Comparison of ENCODE assay signal across 10 mouse cellular contexts in genomic region chr8:11283217-11283616, GRCm38 (mm10). TPM values are rescaled to one million over a fixed set of nuclear protein-coding genes. Genes with fewer than 3 reads are reported as not detected.
DNase-seq lines count a peak whose midpoint lies in the region; ATAC-seq and TF ChIP-seq lines count a peak whose summit lies in the region.
"Had no signal": no experiment of that assay in that cellular context is flagged by ENCODE, and none has a peak within 500 bp of the region (broad histone marks: within the 10 kb centered on the region; RNA-seq: fewer than 3 reads in every experiment).

No protein-coding gene starts in this region.

- DNase-seq in heart, adult 2 months = peak in 1 of 2 experiments; percentile 66
- no peak for DNase-seq in heart, postnatal 25 days (ENCODE audit: low spot score)
- DNase-seq in forebrain, embryonic 14.5 days (ENCODE audit: low spot score) = peak; percentile 23
- peak; percentile 72 for DNase-seq in kidney, postnatal 10 days
- DNase-seq in midbrain, embryonic 10.5 days (ENCODE audit: low spot score) = no peak
- no peak for DNase-seq in urinary bladder, adult 18-20 months (ENCODE audit: low spot score in 2 of 2)
- DNase-seq: cerebellum, adult 8-10 months had no signal

- H3K4me1 ChIP-seq in heart, adult 2 months (ENCODE audit: control insufficient read depth, insufficient read depth, low read length) = peaks cover 55% of the 10 kb centered on the region
- peaks cover 4% of the 10 kb centered on the region; the same call in 1 of the 2 replicates for H3K4me1 ChIP-seq in forebrain, embryonic 14.5 days (ENCODE audit: control insufficient read depth, insufficient read depth, low read length)
- peaks cover 61% of the 10 kb centered on the region for H3K4me1 ChIP-seq in midbrain, embryonic 10.5 days
- H3K4me1 ChIP-seq in intestine, embryonic 15.5 days (replicated peaks) = peaks cover 23% of the 10 kb centered on the region
- peaks cover 10% of the 10 kb centered on the region for H3K4me1 ChIP-seq in liver, embryonic 12.5 days

- no peak for ATAC-seq in forebrain, embryonic 14.5 days
- ATAC-seq in intestine, embryonic 15.5 days = no peak
- no peak for ATAC-seq in liver, embryonic 12.5 days

- peak; percentile 87; the same call in 1 of the 2 replicates for TF ChIP-seq EP300 in heart, adult 2 months (IDR thresholded peaks at IDR 0.05; ENCODE audit: insufficient read depth, low read depth, low read length)

- intact Hi-C loops in heart, adult 2 months (cut with DNase I) = no loop called here
- intact Hi-C loops in heart, postnatal 25 days (cut with DNase I) = no loop called here

- peak overlapping the region; percentile 68 for H3K27ac ChIP-seq in heart, adult 2 months
- no peak overlapping the region for H3K27ac ChIP-seq in forebrain, embryonic 14.5 days (ENCODE audit: low read depth, low read length)
- H3K27ac ChIP-seq in midbrain, embryonic 10.5 days (replicated peaks) = peak overlapping the region; percentile 69
- H3K27ac ChIP-seq in intestine, embryonic 15.5 days = no peak overlapping the region
- no peak overlapping the region for H3K27ac ChIP-seq in liver, embryonic 12.5 days
- H3K27ac ChIP-seq: macrophage had no signal

- WGBS in heart, adult 2 months = 46% methylated on average over 10 of the region's 10 CpGs
- 40% methylated on average over 10 of the region's 10 CpGs for WGBS in forebrain, embryonic 14.5 days
- WGBS in midbrain, embryonic 10.5 days = 55% methylated on average over 10 of the region's 10 CpGs
- 73% methylated on average over 10 of the region's 10 CpGs for WGBS in intestine, embryonic 15.5 days
- 47% methylated on average over 10 of the region's 10 CpGs for WGBS in liver, embryonic 12.5 days (ENCODE audit: insufficient replicate concordance)

- H3K79me2 ChIP-seq in heart, adult 2 months (replicated peaks; ENCODE audit: control insufficient read depth, insufficient read depth, low read length) = peaks cover 6% of the 10 kb centered on the region

- H3K4me3 ChIP-seq in heart, adult 2 months = no peak overlapping the region
- H3K4me3 ChIP-seq in forebrain, embryonic 14.5 days (ENCODE audit: low read depth, low read length) = no peak overlapping the region
- H3K4me3 ChIP-seq in midbrain, embryonic 10.5 days = no peak overlapping the region
- no peak overlapping the region for H3K4me3 ChIP-seq in intestine, embryonic 15.5 days (replicated peaks)
- H3K4me3 ChIP-seq in liver, embryonic 12.5 days = no peak overlapping the region

- peak; percentile 28 for TF ChIP-seq CTCF in heart, adult 2 months (IDR thresholded peaks at IDR 0.05)

- H3K4me2 ChIP-seq in forebrain, embryonic 14.5 days (ENCODE audit: low read length) = no peak overlapping the region
- H3K4me2 ChIP-seq in intestine, embryonic 15.5 days (replicated peaks) = no peak overlapping the region
- H3K4me2 ChIP-seq in liver, embryonic 12.5 days = no peak overlapping the region

- H3K9me3 ChIP-seq in forebrain, embryonic 14.5 days (replicated peaks; ENCODE audit: control insufficient read depth, low read length) = no peaks in the 10 kb centered on the region
- H3K9me3 ChIP-seq in midbrain, embryonic 10.5 days (replicated peaks) = no peaks in the 10 kb centered on the region; the same call in 1 of the 2 replicates
- no peaks in the 10 kb centered on the region for H3K9me3 ChIP-seq in intestine, embryonic 15.5 days
- no peaks in the 10 kb centered on the region for H3K9me3 ChIP-seq in liver, embryonic 12.5 days (replicated peaks)

- no peaks in the 10 kb centered on the region for H3K27me3 ChIP-seq in heart, adult 2 months (ENCODE audit: control insufficient read depth, insufficient read depth, low read length)
- H3K27me3 ChIP-seq in forebrain, embryonic 14.5 days (replicated peaks; ENCODE audit: control insufficient read depth, insufficient read depth, low read length) = no peaks in the 10 kb centered on the region
- no peaks in the 10 kb centered on the region for H3K27me3 ChIP-seq in midbrain, embryonic 10.5 days (ENCODE audit: low read depth, poor library complexity, severe bottlenecking)
- H3K27me3 ChIP-seq in intestine, embryonic 15.5 days (replicated peaks) = no peaks in the 10 kb centered on the region
- peaks cover 19% of the 10 kb centered on the region for H3K27me3 ChIP-seq in liver, embryonic 12.5 days (replicated peaks)

- H3K36me3 ChIP-seq in heart, adult 2 months (ENCODE audit: control insufficient read depth, insufficient read depth, low read length) = peaks cover 31% of the 10 kb centered on the region
- no peaks in the 10 kb centered on the region for H3K36me3 ChIP-seq in forebrain, embryonic 14.5 days (ENCODE audit: control insufficient read depth, insufficient read depth, low read length)
- no peaks in the 10 kb centered on the region for H3K36me3 ChIP-seq in midbrain, embryonic 10.5 days
- no peaks in the 10 kb centered on the region for H3K36me3 ChIP-seq in intestine, embryonic 15.5 days
- H3K36me3 ChIP-seq in liver, embryonic 12.5 days = no peaks in the 10 kb centered on the region

- H3K9ac ChIP-seq in heart, adult 2 months (ENCODE audit: low read depth, low read length) = no peak overlapping the region
- H3K9ac ChIP-seq in forebrain, embryonic 14.5 days (ENCODE audit: low read length) = no peak overlapping the region
- H3K9ac ChIP-seq in intestine, embryonic 15.5 days = no peak overlapping the region
- H3K9ac ChIP-seq in liver, embryonic 12.5 days = no peak overlapping the region

- TF ChIP-seq POLR2A in heart, adult 2 months (IDR thresholded peaks at IDR 0.05; ENCODE audit: insufficient read depth, low read depth, low read length) = no peak

RNA-seq across cellular contexts. Expression of gene Col4a2, which starts 29.4 kb away (rescaled TPM):
- 100 to 1,000 TPM; 139 to 172 TPM for total RNA-seq in heart, adult 2 months (2021)
- 104 and 139 TPM in 2 replicates for polyA plus RNA-seq in heart, adult 2 months (2012; rRNA removed)
- 100 to 1,000 TPM; 292 to 338 TPM for total RNA-seq in heart, postnatal 25 days (2021)
- polyA plus RNA-seq in forebrain, embryonic 14.5 days (2014; fragmentation: Nextera tagmentation; extraction: Ambion mirVana) = 19.1 and 27.1 TPM in 2 replicates
- polyA plus RNA-seq in midbrain, embryonic 10.5 days (2016; fragmentation: Nextera tagmentation; extraction: Ambion mirVana) = 43.7 and 53.1 TPM in 2 replicates
- 60.2 and 61.4 TPM in 2 replicates for polyA plus RNA-seq in intestine, embryonic 15.5 days (2015; fragmentation: Nextera tagmentation; extraction: Ambion mirVana)
- 11.8 and 12.0 TPM in 2 replicates for polyA plus RNA-seq in liver, embryonic 12.5 days (2016; fragmentation: Nextera tagmentation; extraction: Ambion mirVana)

RNA-seq across cellular contexts. Expression of gene Col4a1, which starts 29.4 kb away (rescaled TPM):
- total RNA-seq in heart, adult 2 months (2021) = 100 to 1,000 TPM; 221 to 311 TPM
- 258 and 384 TPM in 2 replicates for polyA plus RNA-seq in heart, adult 2 months (2012; rRNA removed)
- 100 to 1,000 TPM; 537 to 622 TPM for total RNA-seq in heart, postnatal 25 days (2021)
- 77.9 and 91.4 TPM in 2 replicates for polyA plus RNA-seq in forebrain, embryonic 14.5 days (2014; fragmentation: Nextera tagmentation; extraction: Ambion mirVana)
- polyA plus RNA-seq in midbrain, embryonic 10.5 days (2016; fragmentation: Nextera tagmentation; extraction: Ambion mirVana) = 113 and 146 TPM in 2 replicates
- polyA plus RNA-seq in intestine, embryonic 15.5 days (2015; fragmentation: Nextera tagmentation; extraction: Ambion mirVana) = 161 and 170 TPM in 2 replicates
- polyA plus RNA-seq in liver, embryonic 12.5 days (2016; fragmentation: Nextera tagmentation; extraction: Ambion mirVana) = 28.9 and 30.9 TPM in 2 replicates

Comparison
In these comparisons a context has a peak if more than half of its experiments do, and no peak if none do; other contexts are left out.
1. DNase-seq: peak in forebrain, embryonic 14.5 days (single experiment) and kidney, postnatal 10 days (single experiment); none in heart, postnatal 25 days (single experiment), midbrain, embryonic 10.5 days (single experiment) and urinary bladder, adult 18-20 months (0 of 2).
2. H3K27ac ChIP-seq: peak in heart, adult 2 months (single experiment) and midbrain, embryonic 10.5 days (single experiment); none in forebrain, embryonic 14.5 days (single experiment), intestine, embryonic 15.5 days (single experiment) and liver, embryonic 12.5 days (single experiment).